Mouse (Mus musculus) megakaryocyte-erythroid progenitor cell, adult 5-6 weeks (primary cell): ENCODE data around the gene Fbxl8. TPM values are rescaled to one million over a fixed set of nuclear protein-coding genes. Genes with fewer than 3 reads are reported as not detected.

Experiments
- ATAC-seq: replicated peaks from 2 replicates; pipeline ENCODE4 v1.8.0; 2016; ENCODE audit warnings: mild to moderate bottlenecking, inconsistent platforms; ENCODE audit not compliant: severe bottlenecking, poor library complexity, low FRiP score, low TSS enrichment
- total RNA-seq, 2 experiments: library from RNA; stranded (forward) in 1 of 2; stranded (reverse) in 1 of 2; fragments of 200-1000, 215-1000 nt in 1 of 2; fragments of >200 nt in 1 of 2; fragmentation: Nextera tagmentation in 1 of 2; gene quantifications; 2 replicates each; pipeline ENCODE4 v1.2.3; 2014 to 2017

Fbxl8 gene
- total RNA-seq, 2 experiments from 2014 or later, result 1.9 to 2.7 TPM

GRCm38 (mm10) chr8:105254966-105255350, 9.5 kb upstream of the Fbxl8 start, which contains the start of gene B3gnt9:
Gene B3gnt9, minus strand, starts transcription at chr8:105255153.
- ATAC-seq, result peak; percentile 72

- no peak for ATAC-seq
These were observed 6.9 kb upstream of the Fbxl8 start for GRCm38 (mm10) chr8:105257318-105258114.

DNA sequence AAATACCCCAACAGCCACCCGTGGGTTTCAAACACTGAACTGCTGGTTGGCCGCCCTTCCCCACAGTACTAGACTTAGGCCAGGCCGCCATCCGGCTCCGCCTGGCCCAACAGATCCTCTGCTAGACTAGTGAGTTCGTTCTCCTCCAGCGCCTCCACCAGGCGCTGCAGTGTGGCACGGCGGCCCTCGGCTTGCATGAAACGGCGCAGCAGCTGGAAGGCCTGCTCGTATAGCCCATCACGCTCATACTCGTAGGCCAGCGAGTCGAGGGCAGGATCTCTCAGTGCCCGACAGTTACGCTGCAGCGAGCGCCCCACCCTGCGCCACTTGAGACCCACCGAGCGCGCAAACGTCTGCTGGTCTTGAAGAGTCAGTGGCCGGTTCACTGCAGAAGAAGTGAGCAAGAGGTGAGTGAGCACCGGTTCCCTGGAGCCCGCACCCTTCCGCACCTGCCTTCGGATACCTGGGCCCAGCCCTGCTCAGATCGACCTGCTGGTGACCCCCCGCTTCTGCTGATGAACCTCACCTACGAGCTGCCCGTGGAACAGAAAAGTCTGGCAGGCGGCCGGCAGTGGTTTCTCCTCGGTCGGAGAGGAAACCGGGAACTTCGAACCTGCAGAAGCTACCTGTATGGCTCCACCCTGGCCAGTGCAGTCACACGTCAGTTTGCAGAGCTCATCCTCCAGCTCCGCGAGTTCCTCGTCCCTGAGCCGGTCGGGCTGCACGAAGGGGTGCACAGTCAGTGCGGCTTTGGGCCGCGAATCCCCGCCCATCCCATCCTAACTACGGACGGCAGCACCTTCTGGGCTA, 5.3 kb upstream of the Fbxl8 start:
- peak; percentile 8; the same call in 1 of the 2 replicates for ATAC-seq

DNA sequence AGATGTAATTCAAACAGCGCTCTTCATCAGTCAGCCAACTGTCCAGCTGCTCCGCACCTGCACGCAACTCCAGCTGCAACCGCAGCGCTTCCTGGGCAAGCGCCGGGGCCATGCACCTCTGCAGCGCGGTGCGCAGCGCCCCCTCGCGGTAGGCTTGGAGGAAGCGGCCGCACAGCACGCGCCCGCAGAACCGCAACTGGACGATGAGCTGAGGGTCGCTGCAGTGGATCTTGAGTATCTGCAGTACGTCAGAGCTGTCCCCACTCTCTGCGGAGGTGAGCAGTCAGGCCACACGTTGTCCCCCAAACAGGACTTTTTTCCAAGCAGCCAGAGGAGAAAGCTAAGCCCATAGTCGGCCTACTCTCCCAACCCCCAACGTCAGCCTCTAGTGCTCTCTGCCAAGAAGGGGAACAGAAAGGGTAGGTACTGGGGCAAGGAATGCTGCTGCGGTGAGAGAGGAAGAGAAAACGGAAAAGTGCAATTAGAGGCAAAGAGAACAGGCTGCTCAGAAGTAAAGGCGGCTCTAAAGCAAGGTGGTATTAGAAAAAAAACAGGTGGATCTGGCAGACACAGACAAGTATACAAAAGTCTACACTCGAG, 4.6 kb upstream of the Fbxl8 start:
- peak; percentile 46 for ATAC-seq

DNA sequence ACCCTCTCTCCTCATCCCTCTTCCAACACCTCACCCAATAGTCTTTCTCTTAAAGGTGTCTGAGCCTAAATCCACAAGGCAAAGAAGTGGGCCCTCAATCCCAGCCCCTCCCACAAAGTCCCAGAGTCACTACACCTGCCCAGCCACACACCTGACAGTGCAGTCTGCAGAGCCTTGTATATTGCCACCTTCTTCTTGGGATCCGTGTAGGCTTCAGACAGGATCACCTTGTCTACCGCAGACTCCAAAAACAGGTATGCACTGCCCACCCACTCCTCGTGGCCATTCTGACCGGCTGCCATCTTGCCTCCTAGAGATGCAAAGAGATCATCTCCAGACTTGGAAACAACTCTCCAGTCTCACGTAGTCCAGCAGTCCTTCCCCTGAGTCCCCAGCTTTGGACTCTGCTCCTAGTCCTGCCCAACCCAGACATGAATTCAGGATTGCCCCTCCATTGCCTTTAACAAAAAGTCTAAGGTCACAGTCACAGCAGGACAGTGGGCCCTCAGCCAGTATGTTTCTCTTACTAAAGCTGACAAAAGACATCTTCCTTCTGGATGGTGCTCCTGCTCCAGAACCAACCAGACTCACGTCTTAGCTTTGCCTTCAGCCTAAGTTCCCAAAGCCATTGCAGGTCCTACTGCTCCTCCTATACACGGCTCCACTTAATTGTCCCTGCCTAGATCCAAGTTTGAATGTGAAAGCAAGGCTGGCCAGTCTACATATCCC, 3.9 kb upstream of the Fbxl8 start:
- ATAC-seq, result no peak

- no peak for ATAC-seq
These were observed 3.0 kb upstream of the Fbxl8 start for GRCm38 (mm10) chr8:105261326-105261980.

DNA sequence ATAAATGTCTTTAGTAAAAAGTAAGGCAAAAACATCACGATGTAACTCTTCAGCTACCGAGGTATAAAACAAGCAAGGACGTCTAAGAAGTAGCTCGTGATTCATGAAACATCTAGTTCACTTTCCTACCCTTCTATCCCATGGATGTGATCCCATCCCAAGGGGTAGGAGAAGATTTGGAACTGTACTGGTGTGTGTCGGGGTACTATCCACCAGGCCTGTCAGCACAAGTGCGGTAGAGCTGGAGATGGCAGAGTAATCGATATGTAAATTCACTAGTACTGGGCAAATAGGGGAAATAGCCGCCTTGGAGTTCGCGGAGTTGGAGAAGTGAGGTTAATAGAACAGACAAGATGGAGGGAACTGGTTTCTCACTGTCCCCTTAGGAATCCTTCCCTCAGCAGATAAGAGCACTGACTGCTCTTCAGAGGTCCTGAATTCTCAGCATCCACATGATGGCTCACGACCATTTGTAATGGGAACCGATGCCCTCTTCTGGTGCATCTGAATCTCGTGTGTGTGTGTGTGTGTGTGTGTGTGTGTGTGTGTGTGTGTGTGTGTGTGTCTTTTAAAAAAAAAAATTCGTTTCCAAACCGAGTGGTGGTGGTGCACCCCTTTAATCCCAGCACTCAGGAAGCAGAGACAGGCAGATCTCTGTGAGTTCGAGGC, 1.1 kb upstream of the Fbxl8 start:
- no peak for ATAC-seq

- ATAC-seq, result peak; percentile 66
These were observed 680 bp downstream of the Fbxl8 start for GRCm38 (mm10) chr8:105265128-105265527.

DNA sequence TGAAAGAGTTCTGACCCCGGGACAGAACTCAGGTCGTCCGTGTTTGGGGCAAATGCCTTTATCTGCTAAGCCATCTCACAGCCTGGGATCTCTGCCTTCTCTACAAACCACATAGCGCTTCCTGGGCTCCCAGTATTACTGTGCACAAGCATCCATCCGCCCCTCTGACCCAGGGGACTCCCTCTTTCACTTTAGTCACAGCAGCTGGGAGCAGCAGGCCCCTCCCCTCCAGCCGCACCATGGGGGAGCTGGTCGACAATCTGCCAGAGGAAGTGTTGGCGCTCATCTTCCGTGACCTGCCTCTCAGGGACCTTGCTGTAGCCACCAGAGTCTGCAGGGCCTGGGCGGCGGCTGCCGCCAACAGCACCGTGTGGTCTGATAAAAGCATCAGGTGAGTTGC, 2.3 kb downstream of the Fbxl8 start:
- no peak for ATAC-seq

GRCm38 (mm10) chr8:105268342-105269074, 4.1 kb downstream of the Fbxl8 start:
- ATAC-seq, result no peak

DNA sequence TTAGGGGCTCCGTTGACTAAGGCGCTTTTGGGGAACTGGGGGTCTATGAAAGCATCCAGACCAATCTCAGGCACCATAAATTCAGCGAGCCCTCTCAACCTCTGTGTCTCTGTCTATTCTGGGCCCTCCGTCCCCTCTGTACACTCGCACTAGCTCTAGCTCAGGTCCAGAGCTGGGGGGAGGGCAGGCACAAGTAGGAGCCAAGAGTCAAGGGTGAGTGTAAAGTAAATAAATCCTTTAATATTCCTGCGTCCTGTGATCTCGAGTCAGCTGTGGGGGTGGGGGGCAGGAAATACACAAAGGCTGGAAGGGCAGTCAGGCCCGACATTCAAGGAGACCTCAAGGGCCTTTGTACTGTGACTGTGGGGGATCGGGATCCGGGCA, 4.6 kb downstream of the Fbxl8 start:
- no peak for ATAC-seq

DNA sequence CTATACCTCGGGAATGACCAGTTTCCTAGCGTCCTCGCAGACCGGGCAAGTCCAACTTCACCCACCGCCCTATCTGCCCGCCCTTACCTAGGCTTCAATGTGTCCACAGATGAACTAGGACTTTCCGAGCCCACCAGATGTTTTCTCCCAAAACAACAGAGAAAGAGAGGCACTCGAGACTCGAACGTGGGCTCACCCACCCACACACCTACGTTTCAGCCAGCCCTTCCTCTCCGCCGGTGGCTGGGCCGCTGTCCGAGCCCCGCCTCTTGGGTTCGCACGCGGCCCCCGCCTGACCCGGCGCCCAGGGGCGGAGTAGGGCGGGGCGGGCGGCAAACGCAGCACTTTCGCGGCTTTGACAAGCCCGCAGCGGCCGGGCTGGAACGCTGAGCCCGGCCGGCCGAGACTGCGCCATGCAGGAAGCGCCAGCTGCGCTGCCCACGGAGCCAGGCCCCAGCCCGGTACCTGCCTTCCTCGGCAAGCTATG, 5.1 kb downstream of the Fbxl8 start, which contains the start of gene Hsf4:
Gene Hsf4, plus strand, starts transcription at position 341 of the 487 bp plus-strand sequence.
- 0 out of 2 replicates have a peak, but pooled peaks have one; percentile 15 for ATAC-seq

DNA sequence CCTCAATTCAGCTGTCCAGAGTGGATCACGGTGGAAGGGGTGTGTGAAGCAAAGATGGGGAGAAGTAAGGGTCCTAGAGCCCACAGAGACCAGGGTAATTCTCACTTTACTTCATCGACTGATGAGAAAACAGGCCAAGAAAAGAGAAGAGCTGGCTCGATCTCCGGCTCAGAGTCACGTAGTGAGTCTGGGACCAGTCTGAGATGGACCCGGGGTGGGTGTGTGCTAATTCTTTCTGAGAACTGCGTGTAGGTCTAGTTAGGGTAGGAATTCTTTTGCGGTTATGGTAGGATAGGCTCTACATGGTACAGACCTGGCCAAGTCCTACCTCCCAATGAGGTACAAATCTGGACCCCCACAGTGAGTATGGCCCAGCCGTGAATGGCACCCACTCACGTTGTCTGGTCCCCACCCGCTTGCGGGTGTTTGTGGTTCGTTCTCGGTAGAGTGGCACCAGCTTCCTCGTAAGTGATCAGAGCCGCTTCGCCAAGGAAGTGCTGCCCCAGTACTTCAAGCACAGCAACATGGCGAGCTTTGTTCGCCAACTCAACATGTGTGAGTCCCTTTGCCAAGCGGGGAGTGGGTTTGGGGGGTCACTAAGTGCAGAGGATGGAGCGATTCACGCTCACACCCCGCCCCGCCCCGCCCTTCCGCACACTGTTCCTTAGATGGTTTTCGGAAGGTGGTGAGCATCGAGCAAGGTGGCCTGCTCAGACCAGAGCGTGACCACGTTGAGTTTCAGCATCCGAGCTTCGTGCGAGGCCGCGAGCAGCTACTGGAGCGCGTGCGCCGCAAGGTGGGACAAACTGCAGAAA, 5.9 kb downstream of the Fbxl8 start:
- ATAC-seq, result no peak

- no peak for ATAC-seq
These were observed 6.4 kb downstream of the Fbxl8 start for GRCm38 (mm10) chr8:105270916-105271186.

DNA sequence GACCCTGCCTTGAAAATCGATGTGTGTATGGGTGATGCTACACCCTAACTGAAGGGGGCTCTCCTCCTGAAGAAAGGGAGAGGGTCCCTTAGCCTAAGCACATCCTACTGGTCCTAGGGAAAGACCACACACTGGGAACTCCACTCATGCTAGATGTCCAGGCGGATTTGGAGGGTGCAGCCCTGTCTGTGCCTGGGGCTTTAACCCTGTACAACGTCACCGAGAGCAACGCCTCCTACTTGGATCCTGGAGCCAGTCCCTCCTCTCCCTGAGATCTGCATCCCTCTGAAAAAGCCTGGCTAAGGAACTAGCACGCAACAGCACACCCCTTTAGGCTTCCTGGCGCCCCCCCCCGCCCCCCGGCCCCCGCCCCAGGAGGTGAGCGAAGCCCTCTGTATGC, 10.9 kb downstream of the Fbxl8 start:
- no peak for ATAC-seq

GRCm38 (mm10) chr8:105275840-105276239, 11.4 kb downstream of the Fbxl8 start, which contains the start of gene Nol3:
Gene Nol3, plus strand, starts transcription at chr8:105276140.
- ATAC-seq, result no peak
